Mouse (Mus musculus): ENCODE results near the gene Tcl1.
"Not testable (repeated sequence)": the region's sequence is repeated elsewhere in the genome, so short reads cannot be mapped to it uniquely, and the experiment has no call there.

DNA sequence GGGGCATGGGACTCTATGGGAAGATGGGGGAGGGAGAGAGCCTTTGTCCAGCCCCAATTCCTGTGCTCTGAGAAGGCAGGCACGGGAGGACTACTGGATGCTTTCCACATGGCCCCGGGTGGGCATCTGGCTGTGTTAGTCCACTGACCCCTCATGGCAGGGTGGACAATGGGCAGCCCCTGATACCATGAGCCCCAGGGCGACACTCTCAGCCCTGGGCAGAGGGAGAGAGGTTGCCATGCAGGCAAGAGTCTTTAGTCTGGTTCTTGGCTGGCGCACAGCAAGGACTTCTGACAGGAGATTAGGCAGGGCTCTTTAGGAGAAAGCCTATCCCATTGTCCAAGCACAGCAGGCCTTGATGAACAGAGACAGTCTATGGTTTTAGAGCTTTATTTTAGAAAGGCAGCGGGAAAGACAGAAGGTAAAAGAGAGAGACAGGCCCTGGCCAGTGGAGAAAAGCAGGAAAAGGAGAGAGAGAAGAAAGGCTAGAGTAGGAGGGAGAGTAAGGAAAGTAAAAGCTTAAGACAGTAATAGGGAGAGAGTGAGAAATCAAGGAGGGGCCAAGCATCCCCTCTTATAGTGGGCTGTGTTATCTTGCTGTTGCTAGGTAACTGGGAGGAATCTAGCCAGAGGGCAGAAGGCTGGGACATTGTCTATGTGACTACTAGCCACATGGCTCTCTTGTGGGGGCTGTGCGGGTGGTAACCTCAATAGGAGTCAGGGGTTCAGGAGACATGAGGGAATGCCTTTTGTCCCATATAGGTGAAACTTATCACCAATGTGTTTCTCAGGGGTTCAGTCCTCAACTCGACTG is 22.7 kb downstream of the Tcl1 start:
- not testable (repeated sequence) for TF ChIP-seq EP300, CTCF (IDR thresholded peaks at IDR 0.05; ENCODE audit: low read depth)

Measured in liver, embryonic 14.5 days (tissue).